Mouse (Mus musculus): ENCODE measurements around the gene Apoc2.

DNA sequence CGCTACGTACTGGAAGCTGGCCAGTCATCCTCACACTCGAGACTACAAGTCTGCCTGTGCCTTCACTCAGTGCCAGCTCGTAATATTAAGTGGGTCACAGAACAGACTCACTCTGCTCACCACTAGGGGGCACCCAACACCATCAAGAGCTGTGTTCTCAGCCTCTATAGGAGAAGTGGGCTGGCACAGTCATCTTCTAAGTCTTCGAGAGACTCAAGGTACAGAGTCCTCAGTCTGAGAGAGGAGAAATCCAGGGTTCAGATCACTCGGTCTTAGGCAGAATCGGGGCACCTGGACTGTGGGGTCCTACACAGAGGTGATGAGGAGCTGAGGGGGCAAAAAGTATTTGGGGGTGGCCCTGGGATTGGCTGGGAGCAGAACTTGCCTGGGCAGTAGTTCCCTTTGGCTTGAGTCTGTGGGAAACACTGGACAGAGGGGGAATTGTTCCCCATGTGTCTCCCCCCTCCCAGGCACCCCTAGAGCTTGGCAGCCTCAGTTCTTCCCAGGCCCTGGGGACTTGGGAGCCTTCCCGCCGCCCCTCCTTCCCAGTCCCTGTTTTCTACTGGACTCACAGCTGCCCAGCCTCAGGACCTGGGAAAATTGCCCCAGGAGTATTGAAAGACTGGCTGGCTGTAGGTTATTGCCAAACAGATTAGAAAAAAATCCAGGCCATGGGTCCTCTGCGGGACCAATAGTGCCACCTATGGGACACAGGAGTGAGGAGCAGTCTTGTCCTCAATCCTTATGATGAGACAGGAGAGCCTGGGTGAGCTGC is 8.6 kb downstream of the Apoc2 start:
- TF ChIP-seq CTCF (IDR thresholded peaks at IDR 0.05; ENCODE audit: extremely low read depth, insufficient read depth, insufficient read length, insufficient replicate concordance): peak; percentile 83; the same call in 1 of the 2 replicates
- TF ChIP-seq POLR2A (IDR thresholded peaks at IDR 0.05; ENCODE audit: low read depth, low read length): no peak; the same call in 1 of the 2 replicates

Data from spleen, adult 2 months (tissue).